Mouse (Mus musculus): ENCODE results near the gene Krt17.

DNA sequence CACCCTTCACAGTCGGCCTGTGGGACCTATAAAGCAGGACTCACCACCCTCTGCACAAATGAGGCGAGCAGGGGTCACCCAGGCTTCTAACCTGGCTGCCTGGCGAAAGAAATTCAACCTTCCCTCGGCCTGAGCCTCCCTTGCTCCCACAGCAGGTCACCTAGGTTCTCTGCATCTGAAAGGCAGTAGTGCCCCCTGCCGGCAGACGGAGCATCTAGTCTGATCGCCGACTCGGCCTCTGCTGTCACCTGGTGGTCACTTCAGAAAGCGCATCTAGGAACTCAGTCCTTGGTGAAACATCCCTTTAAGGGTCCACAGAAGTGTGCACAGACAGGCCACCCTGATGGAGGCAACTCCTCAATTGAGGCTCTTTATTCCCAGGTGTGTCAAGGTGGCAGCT, 34.5 kb upstream of the Krt17 start:
- no peak for TF ChIP-seq MYOG (IDR thresholded peaks at IDR 0.05; ENCODE audit: control insufficient read depth in 1 of 3, insufficient read depth in 1 of 3, insufficient read length in 2 of 3, low read depth in 2 of 3)
- TF ChIP-seq USF1 (IDR thresholded peaks at IDR 0.05; ENCODE audit: low read depth): no peak
- no peak for TF ChIP-seq POLR2A (IDR thresholded peaks at IDR 0.05; ENCODE audit: insufficient read length, low read depth)

Measured in myocyte (in vitro differentiated cells).